Mouse (Mus musculus) megakaryocyte, embryonic 14.5 days (primary cell): Measurements from ENCODE around the gene Megf8.

Experiments used
- FLI1 ChIP-seq: IDR thresholded peaks from 2 replicates; pipeline ENCODE4 v1.6.1; 2012; ENCODE audit warnings: low read length, inconsistent platforms, mixed read lengths
- GATA1 ChIP-seq: IDR thresholded peaks from 3 replicates; pipeline ENCODE4 v1.6.1; 2012; ENCODE audit warnings: mixed read lengths, low read length, inconsistent platforms, borderline replicate concordance

DNA sequence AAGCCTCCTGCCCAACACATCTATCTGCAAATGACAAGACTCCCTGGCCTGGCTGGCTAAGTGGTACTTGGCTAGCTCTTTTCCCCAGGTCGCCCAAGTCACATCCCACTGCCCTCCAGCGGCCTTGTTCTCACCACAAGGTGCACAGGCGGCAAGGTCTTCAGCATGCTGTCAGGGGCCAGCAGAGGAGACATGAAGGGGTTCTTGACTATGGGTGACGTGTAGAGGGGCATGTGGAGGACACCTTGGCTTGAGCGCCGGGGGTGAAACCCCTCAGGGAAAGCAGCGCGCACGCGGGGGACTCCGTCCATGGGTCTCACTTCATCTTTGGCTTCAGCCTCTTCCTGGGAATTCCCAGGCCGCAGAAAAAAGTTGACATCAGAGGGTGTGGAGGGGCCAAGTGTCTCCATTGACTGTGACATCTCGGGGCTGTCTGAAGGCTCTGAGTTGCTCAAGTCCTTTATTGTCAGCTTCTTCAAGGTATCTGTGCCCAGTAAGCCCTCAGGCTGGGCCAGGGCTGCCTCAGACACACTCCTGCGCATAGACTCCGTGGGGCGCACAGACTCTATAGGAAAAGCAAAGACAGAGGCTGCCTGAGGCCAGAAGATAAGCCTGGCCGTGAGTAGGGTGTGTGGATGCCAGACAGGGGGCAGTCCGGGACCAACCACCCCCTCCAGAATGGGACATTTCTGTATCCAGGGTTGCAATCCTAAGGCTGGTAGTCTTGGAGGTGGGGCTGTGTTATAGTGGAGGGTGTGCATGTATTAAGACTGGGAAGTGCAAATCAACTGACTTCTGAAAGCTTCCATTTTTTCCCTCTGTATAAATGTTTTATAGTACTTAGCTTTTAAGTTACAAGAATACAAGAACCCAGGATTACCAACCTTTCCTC is 63.7 kb downstream of the Megf8 start:
- no peak for TF ChIP-seq GATA1
- no peak for TF ChIP-seq FLI1
